Mouse (Mus musculus): ENCODE results near the gene Cpne5. TPM values are rescaled to one million over a fixed set of nuclear protein-coding genes. Genes with fewer than 3 reads are reported as not detected.

Cpne5 gene
- total and polyA plus RNA-seq, 3 experiments = 0.19 to 1.0 TPM; not detected in 1

DNA sequence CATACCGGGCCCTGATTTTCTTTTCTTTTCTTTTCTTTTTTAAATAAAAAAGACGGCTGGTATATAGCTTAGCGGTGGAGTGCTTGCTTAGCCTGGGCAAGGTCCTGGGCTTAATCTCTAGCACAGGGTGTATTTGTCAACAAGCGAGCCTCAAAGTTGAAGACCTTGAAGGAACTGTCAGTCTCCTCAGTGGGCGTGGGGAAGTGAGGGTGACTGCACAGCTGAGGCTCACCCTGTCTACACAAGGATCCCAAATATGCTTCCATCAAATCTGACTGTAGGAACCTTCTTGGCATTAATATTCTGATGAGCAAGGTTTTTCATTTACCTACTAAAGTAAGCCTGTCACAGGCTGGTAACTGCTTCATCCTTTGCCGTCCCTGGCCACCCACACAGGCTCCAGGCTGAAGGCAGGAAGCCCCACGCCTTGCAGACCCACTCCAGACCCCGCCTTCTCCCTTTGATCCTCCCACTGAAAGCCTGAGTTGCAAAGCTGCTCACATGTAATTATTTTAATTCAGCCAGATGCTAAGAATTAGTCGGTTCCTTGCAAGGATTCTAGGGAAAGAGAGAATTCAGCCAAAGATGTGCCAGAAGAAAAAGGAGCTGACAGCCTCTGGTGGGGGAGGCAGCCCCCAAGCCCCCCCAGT is 38.7 kb downstream of the Cpne5 start:
- Histone ChIP-seq H3K4me3 (ENCODE audit: control insufficient read depth in 1 of 2, insufficient read depth in 1 of 2, low read depth in 2 of 2, low read length in 2 of 2) (no peak overlapping the region), H3K27me3 (ENCODE audit: control insufficient read depth in 1 of 2, insufficient read depth in 2 of 2, low read length in 2 of 2) (no peaks in the 10 kb centered on the region; a peak in 1 of 4 replicates), H3K9me3 (replicated peaks; ENCODE audit: insufficient read depth, low read length) (no peaks in the 10 kb centered on the region), H3K79me2 (ENCODE audit: control insufficient read depth, insufficient read depth, low read length, poor library complexity) (no peaks in the 10 kb centered on the region), H3K9ac (ENCODE audit: control insufficient read depth, low read depth, low read length, poor library complexity, severe bottlenecking) (no peak overlapping the region; the same call in 1 of the 2 replicates), H3K27ac (ENCODE audit: control insufficient read depth, low read depth, low read length) (no peak overlapping the region), H3K4me1 (ENCODE audit: control insufficient read depth in 1 of 2, insufficient read depth in 2 of 2, low read length in 2 of 2) (peaks cover 0 to 5% of the 10 kb centered on the region in 2 experiments; a peak in 1 of 4 replicates), H3K36me3 (ENCODE audit: control insufficient read depth in 1 of 2, insufficient read depth in 2 of 2, low read length in 2 of 2) (peaks cover 0 to 3% of the 10 kb centered on the region in 2 experiments; a peak in 1 of 4 replicates)
- no peak for DNase-seq (ENCODE audit: low read depth, low spot score)
- no peak for TF ChIP-seq CHD1 (IDR thresholded peaks at IDR 0.05; ENCODE audit: low read depth, low read length)
- no peak for TF ChIP-seq POLR2AphosphoS2 (IDR thresholded peaks at IDR 0.05; ENCODE audit: low read length)
- TF ChIP-seq TBP (IDR thresholded peaks at IDR 0.05; ENCODE audit: low read depth, low read length) = no peak
- no peak for TF ChIP-seq E2F4 (IDR thresholded peaks at IDR 0.05; ENCODE audit: borderline replicate concordance, low read depth, low read length)
- no peak for TF ChIP-seq HCFC1 (IDR thresholded peaks at IDR 0.05; ENCODE audit: low read depth, low read length)

DNA sequence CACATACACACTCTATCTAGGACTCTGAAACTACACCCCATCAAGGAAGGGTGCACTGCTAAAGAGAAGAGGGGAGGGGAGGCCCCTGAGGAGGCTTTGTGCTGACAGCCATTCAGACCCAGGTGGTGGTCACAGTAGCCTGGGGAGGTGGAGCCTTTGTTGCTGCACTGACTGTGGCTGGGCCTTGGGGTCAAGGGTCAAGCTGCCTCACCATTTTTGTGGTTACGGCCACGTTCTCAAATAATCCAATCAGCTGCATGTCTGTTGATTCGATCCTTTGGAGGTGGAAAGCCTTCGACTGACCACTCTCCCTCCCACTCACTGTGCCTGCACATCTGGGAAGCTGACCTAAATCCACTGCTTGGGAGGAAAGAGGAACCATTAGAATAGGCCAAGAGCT is 42.4 kb downstream of the Cpne5 start:
- H3K4me3 ChIP-seq (ENCODE audit: control insufficient read depth in 1 of 2, insufficient read depth in 1 of 2, low read depth in 2 of 2, low read length in 2 of 2) = no peak overlapping the region
- no peaks in the 10 kb centered on the region for H3K9me3 ChIP-seq (replicated peaks; ENCODE audit: insufficient read depth, low read length)
- peaks cover 0 to 11% of the 10 kb centered on the region in 2 experiments; a peak in 2 of 4 replicates for H3K36me3 ChIP-seq (ENCODE audit: control insufficient read depth in 1 of 2, insufficient read depth in 2 of 2, low read length in 2 of 2)
- H3K27me3 ChIP-seq (ENCODE audit: control insufficient read depth in 1 of 2, insufficient read depth in 2 of 2, low read length in 2 of 2) = no peaks in the 10 kb centered on the region; a peak in 1 of 4 replicates
- peaks cover 5 to 25% of the 10 kb centered on the region in 2 experiments for H3K4me1 ChIP-seq (ENCODE audit: control insufficient read depth in 1 of 2, insufficient read depth in 2 of 2, low read length in 2 of 2)
- TF ChIP-seq ZNF384 (IDR thresholded peaks at IDR 0.05; ENCODE audit: low read depth, low read length) (no peak), GABPA (IDR thresholded peaks at IDR 0.05; ENCODE audit: low read depth, low read length) (no peak), EP300 (IDR thresholded peaks at IDR 0.05; ENCODE audit: low read depth in 1 of 2, low read length in 2 of 2) (no peak), NELFE (IDR thresholded peaks at IDR 0.05; ENCODE audit: low read depth, low read length) (no peak), CHD2 (IDR thresholded peaks at IDR 0.05; ENCODE audit: low read length) (no peak), MYB (IDR thresholded peaks at IDR 0.05; ENCODE audit: low read depth, low read length) (no peak), UBTF (IDR thresholded peaks at IDR 0.05; ENCODE audit: borderline replicate concordance, insufficient read depth, low read depth, low read length) (no peak), TAL1 (IDR thresholded peaks at IDR 0.05; ENCODE audit: low read length) (no peak), SMC3 (IDR thresholded peaks at IDR 0.05; ENCODE audit: low read depth, low read length) (no peak), BHLHE40 (IDR thresholded peaks at IDR 0.05; ENCODE audit: borderline replicate concordance, low read depth, low read length) (no peak), CTCF (IDR thresholded peaks at IDR 0.05 in 2 of 3, conservative IDR thresholded peaks at IDR 0.05 in 1 of 3; ENCODE audit: control insufficient read depth in 1 of 3, insufficient read depth in 1 of 3, low read depth in 2 of 3, low read length in 3 of 3, poor library complexity in 1 of 3, severe bottlenecking in 1 of 3) (no peak), SIN3A (IDR thresholded peaks at IDR 0.05; ENCODE audit: low read length) (no peak)
- no peaks in the 10 kb centered on the region for H3K79me2 ChIP-seq (ENCODE audit: control insufficient read depth, insufficient read depth, low read length, poor library complexity)
- no peak overlapping the region for H3K9ac ChIP-seq (ENCODE audit: control insufficient read depth, low read depth, low read length, poor library complexity, severe bottlenecking)
- no peak for DNase-seq (ENCODE audit: low read depth, low spot score)
- no peak overlapping the region for H3K27ac ChIP-seq (ENCODE audit: control insufficient read depth, low read depth, low read length)
